Mouse (Mus musculus): ENCODE results near the gene Inca1. TPM values are rescaled to one million over a fixed set of nuclear protein-coding genes. Genes with fewer than 3 reads are reported as not detected.

Inca1 gene
- total and polyA plus RNA-seq, 3 experiments = 1.7 to 3.8 (median 3.4) TPM

GRCm38 (mm10) chr11:70657991-70658390 lies 42.0 kb downstream of the Inca1 start:
- TF ChIP-seq IRF4 (IDR thresholded peaks at IDR 0.05; ENCODE audit: low read depth, low read length) = no peak
- TF ChIP-seq GABPA (IDR thresholded peaks at IDR 0.05; ENCODE audit: insufficient replicate concordance, low read depth, low read length) = no peak
- TF ChIP-seq MAX (IDR thresholded peaks at IDR 0.05; ENCODE audit: low read length) = no peak
- TF ChIP-seq POLR2AphosphoS2 (IDR thresholded peaks at IDR 0.05; ENCODE audit: low read depth, low read length) = no peak
- TF ChIP-seq TCF12 (IDR thresholded peaks at IDR 0.05; ENCODE audit: low read depth, low read length) = no peak
- TF ChIP-seq JUN (IDR thresholded peaks at IDR 0.05; ENCODE audit: insufficient read depth, low read depth, low read length) = no peak
- no peak for TF ChIP-seq MXI1 (IDR thresholded peaks at IDR 0.05; ENCODE audit: low read depth, low read length)
- dilution Hi-C loops (cut with MboI; ENCODE audit: extremely low pct_ligation_motif_present, extremely low pct_unique_long_range_greater_than_20kb, low sequenced_read_pairs) = no loop called here
- Histone ChIP-seq H3K27me3 (replicated peaks) (no peaks in the 10 kb centered on the region), H3K4me3 (replicated peaks in 1 of 3; ENCODE audit: low read depth in 2 of 3, low read length in 2 of 3, poor library complexity in 1 of 3) (no peak overlapping the region), H3K9me3 (replicated peaks; ENCODE audit: low read length) (no peaks in the 10 kb centered on the region), H3K9ac (ENCODE audit: insufficient read depth, low read depth) (no peak overlapping the region), H3K79me2 (replicated peaks; ENCODE audit: control insufficient read depth, extremely low read depth, insufficient read depth, poor library complexity, severe bottlenecking) (peaks cover 14% of the 10 kb centered on the region), H3K27ac (ENCODE audit: insufficient read depth, low read depth) (no peak overlapping the region), H3K36me3 (replicated peaks in 1 of 2; ENCODE audit: control insufficient read depth in 1 of 2, insufficient read depth in 1 of 2, low read length in 1 of 2) (peaks cover 14 to 46% of the 10 kb centered on the region in 2 experiments), H3K4me2 (ENCODE audit: insufficient read depth, low read depth, poor library complexity, severe bottlenecking) (no peak overlapping the region), H3K4me1 (ENCODE audit: control insufficient read depth in 1 of 2, insufficient read depth in 2 of 2) (peaks cover 7 to 26% of the 10 kb centered on the region in 2 experiments)
- in situ Hi-C loops (cut with MboI; ENCODE audit: low pct_ligation_motif_present, low pct_unique_long_range_greater_than_20kb, low sequenced_read_pairs) = no loop called here
- DNase-seq (ENCODE audit: extremely low read depth) = no peak

DNA sequence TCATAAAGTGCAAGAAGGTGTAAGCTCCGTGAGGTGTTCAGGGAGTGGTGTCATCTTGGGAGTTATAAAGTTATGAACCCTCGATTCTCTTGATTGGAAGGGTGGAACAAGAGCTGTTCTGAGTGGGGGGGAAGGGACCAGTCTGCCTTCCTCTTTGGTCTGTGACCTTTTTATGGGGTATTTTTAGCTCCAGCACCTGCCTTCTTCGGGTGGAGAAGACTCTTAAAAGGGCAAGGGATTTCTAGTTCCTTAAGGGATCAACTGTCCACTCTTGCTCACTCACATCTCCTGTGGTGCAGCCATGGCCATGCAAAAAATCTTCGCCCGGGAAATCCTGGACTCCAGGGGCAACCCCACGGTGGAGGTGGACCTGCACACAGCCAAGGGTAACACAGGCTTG lies 42.4 kb downstream of the Inca1 start:
- dilution Hi-C loops (cut with MboI; ENCODE audit: extremely low pct_ligation_motif_present, extremely low pct_unique_long_range_greater_than_20kb, low sequenced_read_pairs) = no loop called here
- TF ChIP-seq PAX5 (IDR thresholded peaks at IDR 0.05; ENCODE audit: low read length) = no peak
- no peak for TF ChIP-seq JUN (IDR thresholded peaks at IDR 0.05; ENCODE audit: insufficient read depth, low read depth, low read length)
- TF ChIP-seq USF2 (conservative IDR thresholded peaks at IDR 0.05; ENCODE audit: low read depth, low read length) = no peak
- no peak for TF ChIP-seq ZC3H11A (IDR thresholded peaks at IDR 0.05; ENCODE audit: low read depth, low read length)
- TF ChIP-seq IRF4 (IDR thresholded peaks at IDR 0.05; ENCODE audit: low read depth, low read length) = no peak
- no peak for TF ChIP-seq SMC3 (IDR thresholded peaks at IDR 0.05; ENCODE audit: low read depth, low read length)
- no peak for TF ChIP-seq MEF2A (IDR thresholded peaks at IDR 0.05; ENCODE audit: borderline replicate concordance, low read depth, low read length)
- TF ChIP-seq CHD2 (IDR thresholded peaks at IDR 0.05; ENCODE audit: low read length) = no peak
- no peak for TF ChIP-seq E2F4 (IDR thresholded peaks at IDR 0.05; ENCODE audit: insufficient replicate concordance, low read depth, low read length)
- no peak for TF ChIP-seq UBTF (IDR thresholded peaks at IDR 0.05; ENCODE audit: low read depth, low read length)
- no peak for TF ChIP-seq ZKSCAN1 (IDR thresholded peaks at IDR 0.05; ENCODE audit: borderline replicate concordance, low read depth, low read length)
- TF ChIP-seq NRF1 (IDR thresholded peaks at IDR 0.05; ENCODE audit: low read depth, low read length) = no peak
- TF ChIP-seq HCFC1 (IDR thresholded peaks at IDR 0.05; ENCODE audit: low read depth, low read length) = no peak
- in situ Hi-C loops (cut with MboI; ENCODE audit: low pct_ligation_motif_present, low pct_unique_long_range_greater_than_20kb, low sequenced_read_pairs) = no loop called here
- H3K4me2 ChIP-seq (ENCODE audit: insufficient read depth, low read depth, poor library complexity, severe bottlenecking) = no peak overlapping the region
- H3K9ac ChIP-seq (ENCODE audit: insufficient read depth, low read depth) = no peak overlapping the region
- H3K4me1 ChIP-seq (ENCODE audit: control insufficient read depth in 1 of 2, insufficient read depth in 2 of 2) = peaks cover 7 to 26% of the 10 kb centered on the region in 2 experiments
- H3K27ac ChIP-seq (ENCODE audit: insufficient read depth, low read depth) = no peak overlapping the region
- H3K36me3 ChIP-seq (replicated peaks in 1 of 2; ENCODE audit: control insufficient read depth in 1 of 2, insufficient read depth in 1 of 2, low read length in 1 of 2) = peaks cover 14 to 46% of the 10 kb centered on the region in 2 experiments
- peak; percentile 19 for DNase-seq (ENCODE audit: extremely low read depth)
- no peaks in the 10 kb centered on the region for H3K9me3 ChIP-seq (replicated peaks; ENCODE audit: low read length)
- no peaks in the 10 kb centered on the region for H3K27me3 ChIP-seq (replicated peaks)
- no peak overlapping the region for H3K4me3 ChIP-seq (replicated peaks in 1 of 3; ENCODE audit: low read depth in 2 of 3, low read length in 2 of 3, poor library complexity in 1 of 3)
- H3K79me2 ChIP-seq (replicated peaks; ENCODE audit: control insufficient read depth, extremely low read depth, insufficient read depth, poor library complexity, severe bottlenecking) = peaks cover 18% of the 10 kb centered on the region
